Mouse (Mus musculus) heart, adult 2 months (tissue): ENCODE results near the gene Mvb12b. TPM values are rescaled to one million over a fixed set of nuclear protein-coding genes. Genes with fewer than 3 reads are reported as not detected.

Experiments used
- DNase-seq, 2 experiments: peaks; one replicate each; pipeline ENCODE4 v3.0.0; 2021
- H3K27ac ChIP-seq: fragments of 200-600 bp; 2 replicates; pipeline ENCODE4 v1.8.1; 2022
- H3K27me3 ChIP-seq: fragments of 200-500 bp; 2 replicates; pipeline ENCODE4 v1.6.1; 2012; ENCODE audit warnings: mild to moderate bottlenecking, low read length, inconsistent platforms, mixed read lengths; ENCODE audit not compliant: control insufficient read depth, insufficient read depth
- H3K36me3 ChIP-seq: fragments of 200-500 bp; 2 replicates; pipeline ENCODE4 v1.6.1; 2012; ENCODE audit warnings: low read length, inconsistent platforms; ENCODE audit not compliant: control insufficient read depth, insufficient read depth
- H3K4me1 ChIP-seq: fragments of 200-500 bp; 2 replicates; pipeline ENCODE4 v1.6.1; 2011; ENCODE audit warnings: low read length; ENCODE audit not compliant: control insufficient read depth, insufficient read depth
- H3K4me3 ChIP-seq: fragments of 200-600 bp; 2 replicates; pipeline ENCODE4 v1.8.1; 2022
- H3K79me2 ChIP-seq: fragments of 200-500 bp; replicated peaks from 2 replicates; pipeline ENCODE4 v1.6.1; 2012; ENCODE audit warnings: mild to moderate bottlenecking, inconsistent platforms, low read length, moderate library complexity, mixed read lengths; ENCODE audit not compliant: control insufficient read depth, insufficient read depth
- H3K9ac ChIP-seq: fragments of 200-500 bp; 2 replicates; pipeline ENCODE4 v1.6.1; 2012; ENCODE audit warnings: low read depth, mild to moderate bottlenecking, control low read depth, inconsistent platforms, low read length, mixed read lengths
- CTCF ChIP-seq: fragments of 200-600 bp; IDR thresholded peaks from 2 replicates; pipeline ENCODE4 v1.8.1; 2022; ENCODE audit warnings: antibody characterized with exemption, mild to moderate bottlenecking, moderate library complexity
- EP300 ChIP-seq: fragments of 200-500 bp; IDR thresholded peaks from 2 replicates; pipeline ENCODE4 v1.6.1; 2011; ENCODE audit warnings: low read depth, low read length, control low read depth; ENCODE audit not compliant: insufficient read depth
- POLR2A ChIP-seq: fragments of 200-500 bp; IDR thresholded peaks from 2 replicates; pipeline ENCODE4 v1.6.1; 2011; ENCODE audit warnings: mild to moderate bottlenecking, low read depth, low read length, control low read depth; ENCODE audit not compliant: insufficient read depth
- WGBS: fragments of 180-500 bp; shearing (Covaris S2); methylation state at CpG from one replicate; pipeline ENCODE4 v1.1.7; 2018; 5-methylcytosine and 5-hydroxymethylcytosine counted together
- intact Hi-C: fragments of 180-260 bp; cut with DNase I; formaldehyde crosslinking; loops from one replicate; pipeline ENCODE4 v1.15.1; 2025
- polyA plus RNA-seq: library from polyadenylated mRNA; depleted of rRNA; stranded (reverse); fragments of >200 nt; gene quantifications from 2 replicates; pipeline ENCODE4 v1.2.3, GENCODE M21; 2012
- total RNA-seq, 2 experiments: library from RNA; stranded (reverse); gene quantifications; 2 replicates each; pipeline ENCODE4 v1.2.3; 2021

The Mvb12b gene
- total and polyA plus RNA-seq, 3 experiments: 17.8 to 21.6 (median 20.4) TPM

DNA sequence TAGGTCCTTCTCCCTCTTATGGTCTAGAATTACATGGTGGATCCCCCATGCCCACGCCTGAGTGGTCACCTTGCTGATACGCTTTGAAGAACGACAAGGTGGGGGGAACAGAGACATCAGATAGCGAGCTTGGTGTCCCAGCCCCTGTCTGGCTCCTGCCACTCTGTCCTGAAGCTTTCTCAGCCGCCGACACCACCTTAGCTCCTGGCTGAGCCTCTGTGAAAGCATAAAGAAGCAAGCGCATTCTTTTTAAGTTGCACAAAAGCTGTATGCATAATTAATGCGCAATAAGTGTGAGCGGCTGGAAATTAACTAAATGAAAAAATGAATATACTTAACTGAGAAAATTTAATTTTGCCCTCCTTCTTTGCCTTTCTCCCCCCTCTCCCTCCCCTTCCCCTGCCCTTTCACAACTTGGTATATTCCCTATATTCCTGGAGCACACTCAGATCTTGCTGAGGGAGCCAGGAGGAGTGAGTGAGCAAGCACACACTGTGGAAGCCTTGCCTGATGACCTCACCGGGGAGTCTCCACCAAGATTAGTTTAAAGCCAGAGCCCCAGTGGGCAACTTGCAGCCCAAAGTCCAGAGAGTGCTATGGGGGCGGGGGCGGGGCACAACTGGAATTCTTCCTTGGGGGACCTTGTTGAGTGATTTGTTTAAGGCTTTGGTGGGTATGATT lies 174.0 kb downstream of the Mvb12b start:
- no peak for TF ChIP-seq EP300
- no peak overlapping the region for H3K27ac ChIP-seq
- H3K27me3 ChIP-seq: 0 out of 2 replicates have a peak, but pooled peaks cover 5% of the 10 kb centered on the region
- H3K4me1 ChIP-seq: no peaks in the 10 kb centered on the region
- no peak overlapping the region for H3K9ac ChIP-seq
- H3K79me2 ChIP-seq: no peaks in the 10 kb centered on the region
- H3K4me3 ChIP-seq: no peak overlapping the region
- no peak for DNase-seq
- WGBS: 47% methylated on average over 12 of the region's 12 CpGs
- intact Hi-C loops: no loop called here
- H3K36me3 ChIP-seq: no peaks in the 10 kb centered on the region

DNA sequence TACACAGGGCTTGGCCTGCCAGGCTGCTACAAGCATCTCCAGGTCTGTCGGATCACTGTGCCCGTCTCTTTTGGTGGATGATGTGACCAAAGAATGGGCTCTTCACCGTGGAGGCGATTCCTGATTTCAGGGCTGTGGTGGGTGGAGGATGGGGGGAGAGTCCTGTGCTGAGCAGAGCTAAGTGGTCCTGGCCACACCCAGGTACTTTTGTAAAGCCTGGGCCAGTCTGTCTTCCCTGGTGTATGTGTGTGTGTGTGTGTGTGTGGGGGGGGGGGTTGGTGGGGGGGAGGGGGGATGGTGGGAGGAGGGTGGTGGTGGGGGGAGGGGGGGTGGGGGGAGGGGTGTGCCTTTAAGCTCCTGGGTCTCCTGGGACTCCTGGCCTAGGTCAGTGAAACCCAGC lies 174.9 kb downstream of the Mvb12b start:
- no peaks in the 10 kb centered on the region for H3K79me2 ChIP-seq
- WGBS: 34% methylated on average over 4 of the region's 4 CpGs
- no peak for TF ChIP-seq POLR2A
- no peak for TF ChIP-seq EP300
- no peak for TF ChIP-seq CTCF
- intact Hi-C loops: no loop called here
- no peak overlapping the region for H3K9ac ChIP-seq
- H3K4me3 ChIP-seq: no peak overlapping the region
- H3K36me3 ChIP-seq: no peaks in the 10 kb centered on the region
- H3K27ac ChIP-seq: no peak overlapping the region
- no peak for DNase-seq
- no peaks in the 10 kb centered on the region for H3K4me1 ChIP-seq
- H3K27me3 ChIP-seq: peaks cover 4% of the 10 kb centered on the region; the same call in 1 of the 2 replicates

DNA sequence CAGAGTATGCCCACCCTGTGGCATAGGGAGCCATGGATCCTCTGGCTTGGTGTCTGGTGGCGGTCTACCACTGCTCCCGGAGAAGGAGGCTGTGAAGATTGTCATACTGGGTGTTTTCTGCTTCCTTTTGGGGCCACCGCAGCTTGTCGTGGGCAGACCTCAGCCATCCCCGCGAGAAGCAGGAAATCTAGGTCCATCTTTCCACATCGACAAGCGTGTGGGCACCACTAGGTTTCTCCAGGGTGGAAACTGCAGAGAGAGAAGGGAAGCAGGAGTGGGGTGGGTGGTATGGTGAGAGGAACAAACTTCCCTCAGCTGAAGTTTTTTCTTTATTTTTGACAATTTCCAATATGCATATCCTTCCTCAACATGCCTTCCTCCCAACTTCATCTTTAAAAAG lies 178.9 kb downstream of the Mvb12b start:
- TF ChIP-seq POLR2A: no peak
- TF ChIP-seq CTCF: no peak
- no peak for TF ChIP-seq EP300
- no peak overlapping the region for H3K9ac ChIP-seq
- H3K27me3 ChIP-seq: peaks cover 2% of the 10 kb centered on the region; the same call in 1 of the 2 replicates
- H3K79me2 ChIP-seq: no peaks in the 10 kb centered on the region
- no peak overlapping the region for H3K27ac ChIP-seq
- H3K4me3 ChIP-seq: no peak overlapping the region
- WGBS: 74% methylated on average over 8 of the region's 8 CpGs
- no peaks in the 10 kb centered on the region for H3K36me3 ChIP-seq
- DNase-seq: no peak
- intact Hi-C loops: no loop called here
- H3K4me1 ChIP-seq: no peaks in the 10 kb centered on the region

DNA sequence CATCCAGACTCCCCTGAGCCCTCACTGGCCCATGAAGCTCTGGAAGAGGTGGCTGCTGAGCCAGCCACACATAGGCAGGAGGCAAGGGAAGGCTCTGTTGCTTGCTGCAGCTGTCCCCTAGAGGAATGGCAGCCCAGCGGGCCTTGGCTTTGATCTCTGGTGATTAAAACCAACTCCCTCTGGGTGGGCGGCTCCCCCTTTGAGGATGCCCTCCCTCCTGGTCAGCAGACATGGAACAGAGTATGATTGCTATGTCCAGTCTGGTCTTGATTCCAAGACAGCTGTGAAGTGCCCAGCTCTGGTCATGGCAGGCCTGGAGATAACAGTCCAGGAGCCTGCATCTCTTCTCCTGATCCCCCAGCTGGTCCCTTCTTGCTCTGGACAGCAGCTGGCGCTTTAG lies 179.7 kb downstream of the Mvb12b start:
- Histone ChIP-seq H3K4me1 (no peaks in the 10 kb centered on the region), H3K79me2 (no peaks in the 10 kb centered on the region), H3K4me3 (no peak overlapping the region), H3K27me3 (peaks cover 2% of the 10 kb centered on the region; the same call in 1 of the 2 replicates), H3K9ac (no peak overlapping the region), H3K27ac (no peak overlapping the region), H3K36me3 (no peaks in the 10 kb centered on the region)
- 41% methylated on average over 3 of the region's 3 CpGs for WGBS
- DNase-seq: no peak
- intact Hi-C loops: no loop called here
- TF ChIP-seq CTCF: no peak
- no peak for TF ChIP-seq EP300
- TF ChIP-seq POLR2A: no peak

DNA sequence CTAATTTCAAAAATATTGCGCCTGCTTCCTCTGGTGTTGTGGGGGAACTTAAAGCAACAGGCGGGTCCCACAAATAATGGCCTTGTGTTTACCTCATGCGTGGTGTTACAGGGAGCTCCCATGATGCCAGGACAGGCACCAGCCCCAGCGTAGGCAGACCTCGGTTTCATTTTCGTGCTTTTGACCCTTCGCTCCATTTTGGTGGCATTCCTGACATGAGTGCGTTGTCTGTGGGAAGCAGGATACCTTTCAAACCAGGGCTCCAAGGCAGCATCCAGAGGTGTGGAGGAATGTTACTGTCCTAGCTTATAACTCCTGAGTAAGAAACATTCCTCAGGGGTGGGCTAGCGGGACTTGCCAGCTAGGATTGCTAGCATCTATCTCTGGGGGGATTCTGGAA lies 181.3 kb downstream of the Mvb12b start:
- Histone ChIP-seq H3K4me3 (no peak overlapping the region), H3K79me2 (no peaks in the 10 kb centered on the region), H3K4me1 (no peaks in the 10 kb centered on the region), H3K9ac (no peak overlapping the region), H3K36me3 (no peaks in the 10 kb centered on the region), H3K27me3 (peaks cover 2% of the 10 kb centered on the region; the same call in 1 of the 2 replicates), H3K27ac (no peak overlapping the region)
- DNase-seq: no peak
- 76% methylated on average over 9 of the region's 9 CpGs for WGBS
- intact Hi-C loops: no loop called here
- no peak for TF ChIP-seq CTCF
- TF ChIP-seq POLR2A: no peak
- TF ChIP-seq EP300: no peak

DNA sequence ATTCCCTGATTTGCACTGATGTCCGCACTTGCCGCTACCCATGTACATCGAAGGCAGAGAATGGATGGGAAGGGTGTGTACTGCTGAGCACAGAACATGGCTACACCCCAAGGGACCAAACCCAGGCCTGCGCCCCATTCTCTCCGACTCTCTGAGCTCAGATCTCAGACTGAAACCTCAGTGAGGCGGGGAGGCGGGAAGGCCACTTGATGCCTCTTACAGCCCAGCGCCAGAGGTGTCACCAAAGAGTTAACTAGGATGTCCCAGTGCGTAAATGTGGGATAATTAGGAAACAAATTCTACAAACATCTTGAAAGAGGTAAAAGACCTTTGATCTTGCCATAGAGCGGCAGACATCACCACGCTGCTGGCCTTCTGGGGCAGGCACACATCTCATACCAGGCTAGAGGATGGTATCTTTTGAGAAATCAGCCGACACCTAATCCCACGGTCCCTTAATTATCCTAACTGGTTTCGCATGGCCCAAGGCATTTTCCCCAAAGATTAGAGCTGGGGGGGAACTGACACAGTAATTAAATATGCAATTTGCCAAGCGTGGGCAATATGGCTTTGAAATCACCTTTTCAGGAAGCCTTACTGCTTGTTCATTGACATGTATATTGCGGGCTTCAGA lies 181.9 kb downstream of the Mvb12b start:
- no peak overlapping the region for H3K27ac ChIP-seq
- WGBS: 51% methylated on average over 16 of the region's 16 CpGs
- no peak for DNase-seq

More for the DNA sequence above, 181.9 kb downstream of the Mvb12b start:
- H3K9ac ChIP-seq: no peak overlapping the region
- no peaks in the 10 kb centered on the region for H3K4me1 ChIP-seq
- H3K36me3 ChIP-seq: no peaks in the 10 kb centered on the region
- H3K4me3 ChIP-seq: no peak overlapping the region
- no peak for TF ChIP-seq EP300
- no peak for TF ChIP-seq CTCF
- TF ChIP-seq POLR2A: no peak
- H3K79me2 ChIP-seq: no peaks in the 10 kb centered on the region
- intact Hi-C loops: no loop called here
- H3K27me3 ChIP-seq: peaks cover 2% of the 10 kb centered on the region; the same call in 1 of the 2 replicates
